Mouse (Mus musculus): ENCODE measurements around the gene Stx18. TPM values are rescaled to one million over a fixed set of nuclear protein-coding genes. Genes with fewer than 3 reads are reported as not detected.

The Stx18 gene
- polyA plus RNA-seq, 1 experiment from 2014 or later, result 47.5 TPM

DNA sequence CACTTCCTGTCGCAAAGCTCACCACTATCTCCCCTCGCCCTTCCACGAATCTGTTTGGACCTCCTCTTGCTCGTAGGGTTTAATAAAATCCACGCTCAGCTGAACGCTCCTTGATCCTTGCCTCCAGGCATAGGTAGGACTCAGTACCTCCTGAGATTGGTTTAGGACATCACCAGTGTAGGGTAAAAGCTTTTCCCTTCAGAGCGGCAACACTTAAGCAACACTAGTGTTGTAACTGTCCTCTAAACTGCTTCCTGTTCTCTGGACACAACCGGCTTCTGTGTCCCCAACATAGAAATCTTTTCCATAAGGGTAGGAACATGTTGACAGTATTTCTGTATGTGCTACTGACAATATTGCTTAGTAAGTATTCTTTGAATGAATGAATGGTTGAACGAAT is 1.3 kb downstream of the Stx18 start:
- no peak for ATAC-seq (ENCODE audit: insufficient number of reproducible peaks, low FRiP score, low TSS enrichment, low read depth)
- no peaks in the 10 kb centered on the region for H3K27me3 ChIP-seq
- no peaks in the 10 kb centered on the region for H3K9me3 ChIP-seq (replicated peaks)
- WGBS, result 19% methylated on average over 9 of the region's 9 CpGs
- peak overlapping the region; percentile 93 for H3K4me3 ChIP-seq (replicated peaks)
- no peak overlapping the region for H3K27ac ChIP-seq (replicated peaks)
- peaks cover 17% of the 10 kb centered on the region; the same call in 1 of the 2 replicates for H3K4me1 ChIP-seq
- no peaks in the 10 kb centered on the region; the same call in 1 of the 2 replicates for H3K36me3 ChIP-seq
- H3K9ac ChIP-seq, result peak overlapping the region; percentile 87
- H3K4me2 ChIP-seq (replicated peaks), result peak overlapping the region; percentile 78

DNA sequence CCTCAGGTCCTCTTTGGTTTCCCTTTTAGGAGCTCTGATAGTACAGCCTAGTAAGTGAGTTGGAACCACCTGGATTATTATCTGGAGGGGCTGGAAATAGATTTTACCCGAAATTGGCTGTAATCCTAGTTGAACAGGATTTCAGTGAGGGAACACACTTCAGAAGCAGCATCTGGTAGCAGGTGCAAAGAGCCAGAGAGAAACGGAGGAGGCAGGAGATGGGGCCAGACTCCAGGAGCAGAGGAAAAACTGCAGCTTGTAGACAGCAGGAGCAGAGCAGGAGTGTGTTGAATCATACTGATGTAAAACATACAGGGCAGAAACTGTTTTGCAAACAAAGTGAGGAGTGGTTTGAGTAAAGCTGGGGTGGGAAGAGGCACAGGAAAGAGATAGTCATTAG is 6.4 kb downstream of the Stx18 start:
- Histone ChIP-seq H3K36me3 (no peaks in the 10 kb centered on the region; the same call in 1 of the 2 replicates), H3K4me2 (replicated peaks) (no peak overlapping the region), H3K9me3 (replicated peaks) (no peaks in the 10 kb centered on the region), H3K27me3 (no peaks in the 10 kb centered on the region), H3K4me3 (replicated peaks) (no peak overlapping the region), H3K27ac (replicated peaks) (no peak overlapping the region), H3K4me1 (peaks cover 8% of the 10 kb centered on the region; the same call in 1 of the 2 replicates), H3K9ac (no peak overlapping the region)
- WGBS, result 29% methylated on average over 2 of the region's 2 CpGs
- ATAC-seq (ENCODE audit: insufficient number of reproducible peaks, low FRiP score, low TSS enrichment, low read depth), result no peak

DNA sequence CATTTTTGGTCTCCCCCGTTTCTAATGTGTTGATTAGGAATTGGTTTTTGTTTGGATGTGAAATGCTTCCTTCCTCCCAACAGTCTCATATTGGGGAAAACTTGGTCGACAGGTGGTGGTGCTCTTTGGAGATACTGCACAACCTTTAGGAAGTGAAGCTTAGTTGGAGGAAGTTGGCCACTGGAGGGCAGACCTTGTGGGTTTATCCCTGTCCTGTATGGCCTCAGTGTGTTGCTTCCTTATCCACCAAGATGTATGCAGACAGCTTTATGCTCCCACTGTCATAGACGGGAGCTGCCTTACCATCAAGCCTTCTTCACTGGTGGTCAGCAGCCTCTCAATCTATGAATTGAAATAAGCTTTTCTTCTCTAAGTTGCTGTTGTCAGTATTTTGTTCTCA is 9.6 kb downstream of the Stx18 start:
- Histone ChIP-seq H3K4me2 (replicated peaks) (no peak overlapping the region), H3K9me3 (replicated peaks) (no peaks in the 10 kb centered on the region), H3K27me3 (no peaks in the 10 kb centered on the region), H3K27ac (replicated peaks) (no peak overlapping the region), H3K4me1 (no peaks in the 10 kb centered on the region), H3K9ac (no peak overlapping the region), H3K4me3 (replicated peaks) (no peak overlapping the region), H3K36me3 (no peaks in the 10 kb centered on the region)
- ATAC-seq (ENCODE audit: insufficient number of reproducible peaks, low FRiP score, low TSS enrichment, low read depth), result no peak
- WGBS, result 47% methylated on average over 3 of the region's 3 CpGs

GRCm38 (mm10) chr5:38061051-38061450 is 22.5 kb downstream of the Stx18 start:
- no peak overlapping the region for H3K4me2 ChIP-seq (replicated peaks)
- peak overlapping the region; percentile 14; the same call in 1 of the 2 replicates for H3K27ac ChIP-seq (replicated peaks)
- H3K9ac ChIP-seq, result no peak overlapping the region
- peaks cover 28% of the 10 kb centered on the region for H3K4me1 ChIP-seq
- no peak overlapping the region for H3K4me3 ChIP-seq (replicated peaks)
- H3K36me3 ChIP-seq, result no peaks in the 10 kb centered on the region
- 34% methylated on average over 2 of the region's 2 CpGs for WGBS
- no peaks in the 10 kb centered on the region for H3K27me3 ChIP-seq
- no peak for ATAC-seq (ENCODE audit: insufficient number of reproducible peaks, low FRiP score, low TSS enrichment, low read depth)
- no peaks in the 10 kb centered on the region for H3K9me3 ChIP-seq (replicated peaks)

- Histone ChIP-seq H3K9ac (no peak overlapping the region), H3K4me1 (peaks cover 28% of the 10 kb centered on the region), H3K9me3 (replicated peaks) (no peaks in the 10 kb centered on the region), H3K36me3 (no peaks in the 10 kb centered on the region), H3K27ac (replicated peaks) (no peak overlapping the region), H3K4me2 (replicated peaks) (no peak overlapping the region), H3K27me3 (no peaks in the 10 kb centered on the region), H3K4me3 (replicated peaks) (no peak overlapping the region)
- WGBS, result 26% methylated on average over 5 of the region's 5 CpGs
- no peak for ATAC-seq (ENCODE audit: insufficient number of reproducible peaks, low FRiP score, low TSS enrichment, low read depth)
Observed at GRCm38 (mm10) chr5:38062709-38063108, 24.2 kb downstream of the Stx18 start.

DNA sequence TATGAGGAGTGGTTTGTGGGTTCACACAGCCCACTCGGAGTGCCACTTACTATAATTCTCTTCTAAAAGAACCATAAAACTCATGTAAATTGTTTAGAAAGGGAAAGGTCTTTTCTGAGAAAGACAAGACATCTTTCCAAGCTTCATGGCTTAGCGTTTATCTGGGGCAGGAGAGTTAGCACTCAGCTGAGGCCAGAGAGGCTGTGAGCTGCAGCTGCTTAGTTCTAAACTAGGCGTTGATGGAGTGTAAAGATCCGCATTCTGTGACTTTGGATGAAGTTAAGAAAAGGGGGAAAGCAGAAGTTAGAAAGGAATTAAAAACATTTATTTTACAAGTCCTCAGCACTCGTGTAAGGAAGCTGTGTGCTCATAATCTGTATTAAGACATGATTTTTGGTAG is 24.8 kb downstream of the Stx18 start:
- no peaks in the 10 kb centered on the region for H3K27me3 ChIP-seq
- no peaks in the 10 kb centered on the region for H3K9me3 ChIP-seq (replicated peaks)
- no peak overlapping the region for H3K4me2 ChIP-seq (replicated peaks)
- no peaks in the 10 kb centered on the region for H3K36me3 ChIP-seq
- 57% methylated on average over 5 of the region's 5 CpGs for WGBS
- no peak overlapping the region for H3K9ac ChIP-seq
- peaks cover 29% of the 10 kb centered on the region for H3K4me1 ChIP-seq
- no peak overlapping the region for H3K27ac ChIP-seq (replicated peaks)
- no peak overlapping the region for H3K4me3 ChIP-seq (replicated peaks)
- no peak for ATAC-seq (ENCODE audit: insufficient number of reproducible peaks, low FRiP score, low TSS enrichment, low read depth)

DNA sequence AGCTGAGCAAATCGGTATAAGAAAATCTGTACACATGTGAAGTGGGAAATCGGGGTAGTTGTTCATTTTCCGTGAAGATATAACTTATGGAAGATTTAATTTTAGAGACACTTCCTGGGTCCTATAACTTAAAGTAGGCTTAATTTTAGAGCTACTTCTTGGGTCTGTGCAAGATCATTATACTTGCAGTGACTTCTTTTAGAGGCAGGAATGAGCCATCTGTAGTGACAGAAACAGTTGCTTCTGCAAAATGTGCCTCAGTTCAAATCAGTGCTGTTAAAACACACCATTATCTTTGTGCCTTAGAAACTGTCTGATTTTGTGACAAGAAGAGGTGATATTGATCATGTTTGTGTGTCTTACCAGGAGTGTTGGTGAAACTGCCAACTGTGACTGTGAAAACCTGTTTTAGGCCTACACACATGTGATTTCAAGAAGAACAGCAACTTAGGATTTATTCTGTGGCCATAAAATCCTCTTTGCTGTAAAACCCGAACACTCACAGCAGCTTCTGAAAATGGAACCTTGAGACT is 25.6 kb downstream of the Stx18 start:
- Histone ChIP-seq H3K27me3 (no peaks in the 10 kb centered on the region), H3K4me2 (replicated peaks) (no peak overlapping the region), H3K36me3 (no peaks in the 10 kb centered on the region), H3K4me3 (replicated peaks) (no peak overlapping the region), H3K9me3 (replicated peaks) (no peaks in the 10 kb centered on the region), H3K9ac (no peak overlapping the region), H3K27ac (replicated peaks) (0 out of 2 replicates have a peak overlapping the region, but pooled peaks have one; percentile 3), H3K4me1 (peaks cover 35% of the 10 kb centered on the region)
- no peak for ATAC-seq (ENCODE audit: insufficient number of reproducible peaks, low FRiP score, low TSS enrichment, low read depth)
- 65% methylated on average over 4 of the region's 4 CpGs for WGBS

DNA sequence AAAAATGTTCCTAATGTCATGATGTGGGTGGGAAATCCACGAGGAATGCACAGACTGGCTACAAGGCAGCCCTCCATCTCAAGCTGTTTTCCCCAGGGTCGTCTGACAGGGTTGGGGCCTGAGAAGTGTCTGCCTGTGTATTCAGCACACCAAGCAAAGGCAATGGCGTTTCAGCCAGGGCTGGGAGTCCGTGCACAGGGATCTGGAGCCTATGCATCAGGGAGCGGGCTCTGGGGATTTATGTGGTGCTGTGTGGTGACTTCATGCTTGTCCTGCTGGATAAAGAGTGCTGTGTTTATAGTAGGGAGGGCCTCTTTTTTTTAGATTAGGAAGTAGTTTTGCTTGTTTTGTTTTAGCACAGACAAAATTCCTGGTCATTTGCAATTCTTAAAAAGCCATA is 26.2 kb downstream of the Stx18 start:
- no peak for ATAC-seq (ENCODE audit: insufficient number of reproducible peaks, low FRiP score, low TSS enrichment, low read depth)
- H3K4me1 ChIP-seq, result peaks cover 35% of the 10 kb centered on the region
- no peaks in the 10 kb centered on the region for H3K9me3 ChIP-seq (replicated peaks)
- H3K4me3 ChIP-seq (replicated peaks), result no peak overlapping the region
- peak overlapping the region; percentile 49; the same call in 1 of the 2 replicates for H3K27ac ChIP-seq (replicated peaks)
- no peaks in the 10 kb centered on the region for H3K36me3 ChIP-seq
- 27% methylated on average over 5 of the region's 5 CpGs for WGBS
- no peak overlapping the region for H3K4me2 ChIP-seq (replicated peaks)
- no peaks in the 10 kb centered on the region for H3K27me3 ChIP-seq
- H3K9ac ChIP-seq, result no peak overlapping the region

DNA sequence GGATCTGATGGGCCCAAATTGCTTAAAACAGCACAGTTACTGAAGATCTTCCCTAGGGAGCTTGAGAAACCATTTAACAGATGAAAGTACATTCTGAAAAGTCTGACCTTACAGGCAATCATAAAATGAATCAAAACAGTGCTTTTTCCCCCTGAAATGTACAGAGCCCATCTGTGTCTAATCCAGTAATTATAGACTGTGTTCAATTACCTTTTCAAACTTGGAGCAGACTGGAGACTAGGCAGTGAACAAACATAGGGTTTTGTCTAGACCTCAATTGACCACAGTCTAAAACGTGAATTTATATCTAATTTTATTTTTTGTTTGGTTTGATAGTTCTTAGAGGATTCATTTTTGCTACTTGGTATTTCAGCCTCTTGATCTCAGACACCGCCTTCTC is 26.9 kb downstream of the Stx18 start:
- Histone ChIP-seq H3K4me2 (replicated peaks) (no peak overlapping the region), H3K36me3 (no peaks in the 10 kb centered on the region), H3K4me1 (peaks cover 39% of the 10 kb centered on the region), H3K27ac (replicated peaks) (peak overlapping the region; percentile 49; the same call in 1 of the 2 replicates), H3K9me3 (replicated peaks) (no peaks in the 10 kb centered on the region), H3K4me3 (replicated peaks) (no peak overlapping the region), H3K9ac (no peak overlapping the region), H3K27me3 (no peaks in the 10 kb centered on the region)
- 38% methylated on average over 2 of the region's 2 CpGs for WGBS
- no peak for ATAC-seq (ENCODE audit: insufficient number of reproducible peaks, low FRiP score, low TSS enrichment, low read depth)

DNA sequence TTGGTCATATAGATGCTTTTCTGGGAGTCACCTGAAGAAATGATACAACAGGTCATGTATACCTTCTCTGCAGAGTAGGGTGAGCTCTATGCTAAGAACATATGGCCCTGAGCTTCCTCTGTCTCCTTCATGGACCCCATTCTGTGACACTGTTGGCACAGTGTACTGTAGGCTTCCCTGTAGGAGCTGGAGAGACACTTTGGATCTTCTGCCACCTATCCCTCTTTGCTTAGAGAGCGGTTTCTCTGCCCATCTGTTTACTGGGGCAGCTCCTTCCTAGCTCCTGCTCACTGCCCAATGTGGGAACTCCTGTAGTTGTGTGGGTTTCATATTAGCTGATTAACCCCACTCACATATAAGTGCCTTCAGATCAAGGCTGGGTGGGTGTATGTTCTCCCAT is 28.1 kb downstream of the Stx18 start:
- ATAC-seq (ENCODE audit: insufficient number of reproducible peaks, low FRiP score, low TSS enrichment, low read depth), result no peak
- Histone ChIP-seq H3K4me1 (peaks cover 35% of the 10 kb centered on the region), H3K9me3 (replicated peaks) (no peaks in the 10 kb centered on the region), H3K27me3 (no peaks in the 10 kb centered on the region), H3K36me3 (no peaks in the 10 kb centered on the region), H3K4me2 (replicated peaks) (no peak overlapping the region), H3K4me3 (replicated peaks) (no peak overlapping the region), H3K27ac (replicated peaks) (no peak overlapping the region), H3K9ac (no peak overlapping the region)
- 92% methylated on average over 1 of the region's 1 CpGs for WGBS

GRCm38 (mm10) chr5:38076326-38076725 is 37.8 kb downstream of the Stx18 start:
- ATAC-seq (ENCODE audit: insufficient number of reproducible peaks, low FRiP score, low TSS enrichment, low read depth), result no peak
- H3K27me3 ChIP-seq, result no peaks in the 10 kb centered on the region
- WGBS, result 55% methylated on average over 4 of the region's 4 CpGs
- H3K4me2 ChIP-seq (replicated peaks), result no peak overlapping the region
- no peak overlapping the region for H3K4me3 ChIP-seq (replicated peaks)
- H3K36me3 ChIP-seq, result no peaks in the 10 kb centered on the region
- peaks cover 6% of the 10 kb centered on the region for H3K4me1 ChIP-seq
- H3K27ac ChIP-seq (replicated peaks), result no peak overlapping the region
- no peak overlapping the region for H3K9ac ChIP-seq
- H3K9me3 ChIP-seq (replicated peaks), result no peaks in the 10 kb centered on the region

DNA sequence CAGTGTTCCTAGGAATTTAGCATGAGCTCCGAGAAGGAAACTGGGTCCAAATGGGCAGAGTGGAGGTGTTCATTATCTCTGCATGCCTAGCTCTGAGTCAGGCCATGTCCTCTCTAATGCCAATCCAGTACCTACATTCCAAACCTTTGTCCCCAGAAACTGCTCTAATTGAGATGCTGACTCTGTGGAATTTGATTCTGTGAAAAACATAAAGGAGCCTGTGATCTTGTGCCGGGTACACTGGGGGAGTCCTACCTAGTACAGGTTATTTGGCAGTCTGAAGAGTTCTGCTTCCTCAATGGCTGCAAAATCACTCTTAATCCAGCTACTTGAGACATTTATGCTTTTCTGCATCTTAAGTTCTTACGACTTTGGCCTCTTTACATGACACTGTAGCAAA is 40.0 kb downstream of the Stx18 start:
- H3K9ac ChIP-seq, result no peak overlapping the region
- H3K27me3 ChIP-seq, result no peaks in the 10 kb centered on the region
- peaks cover 12% of the 10 kb centered on the region for H3K4me1 ChIP-seq
- no peaks in the 10 kb centered on the region for H3K36me3 ChIP-seq
- 51% methylated on average over 3 of the region's 3 CpGs for WGBS
- H3K4me3 ChIP-seq (replicated peaks), result no peak overlapping the region
- H3K9me3 ChIP-seq (replicated peaks), result no peaks in the 10 kb centered on the region
- ATAC-seq (ENCODE audit: insufficient number of reproducible peaks, low FRiP score, low TSS enrichment, low read depth), result no peak
- no peak overlapping the region for H3K27ac ChIP-seq (replicated peaks)
- H3K4me2 ChIP-seq (replicated peaks), result no peak overlapping the region
